Mouse (Mus musculus) lung, adult 2 months (tissue): ENCODE data around the gene Ccnt1.

ENCODE experiments used
- CTCF ChIP-seq: fragments of 200-500 bp; IDR thresholded peaks from 2 replicates; pipeline ENCODE4 v1.5.1; 2011; ENCODE audit warnings: mild to moderate bottlenecking, low read length, control low read depth; ENCODE audit not compliant: insufficient read depth
- POLR2A ChIP-seq: fragments of 200-500 bp; IDR thresholded peaks from 2 replicates; pipeline ENCODE4 v1.6.1; 2011; ENCODE audit warnings: low read depth, mild to moderate bottlenecking, control low read depth, low read length, borderline replicate concordance; ENCODE audit errors: extremely low read depth

- TF ChIP-seq POLR2A, result no peak
- peak; percentile 93 for TF ChIP-seq CTCF
These were observed 9.2 kb upstream of the Ccnt1 start for GRCm38 (mm10) chr15:98579795-98580464.
